Mouse (Mus musculus) cerebellum, adult (tissue): ENCODE data around the gene Arhgef12.

Source experiments
- ATAC-seq: cut with Nextera tagmentation; 2 replicates; pipeline ENCODE4 v1.9.2; 2017; ENCODE audit warnings: mild to moderate bottlenecking, moderate library complexity, mixed read lengths; ENCODE audit not compliant: insufficient number of reproducible peaks, low FRiP score, low TSS enrichment

Arhgef12 gene

GRCm38 (mm10) chr9:42943781-42944535 lies 163.1 kb downstream of the Arhgef12 start, which contains the start of gene Grik4:
Gene Grik4, minus strand, starts transcription at chr9:42944493.
- ATAC-seq, result peak; percentile 64; the same call in 1 of the 2 replicates

DNA sequence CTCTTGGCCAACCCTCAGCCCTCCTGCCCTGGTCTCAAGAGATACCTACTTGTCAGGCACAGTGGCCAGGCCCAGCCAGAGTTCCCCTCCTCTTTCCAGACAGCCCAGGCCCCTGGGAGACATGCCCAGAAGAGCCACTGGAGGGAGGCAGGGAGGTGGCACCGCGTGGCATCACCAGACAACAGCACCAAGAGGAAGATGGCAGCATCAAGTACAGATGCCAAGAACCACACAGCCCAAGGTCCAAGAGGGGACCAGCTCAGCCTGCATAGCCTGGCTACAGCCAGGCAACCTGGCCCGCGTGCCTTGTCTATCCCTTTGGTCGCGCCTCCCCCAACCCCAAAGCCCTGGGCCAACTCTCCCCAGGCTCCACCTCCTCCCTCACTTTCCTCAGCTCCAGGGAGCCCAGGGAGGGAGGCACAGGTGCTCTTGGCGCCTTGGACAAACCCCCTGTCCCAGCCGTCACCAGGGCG lies 163.9 kb downstream of the Arhgef12 start:
- peak; percentile 45; the same call in 1 of the 2 replicates for ATAC-seq

DNA sequence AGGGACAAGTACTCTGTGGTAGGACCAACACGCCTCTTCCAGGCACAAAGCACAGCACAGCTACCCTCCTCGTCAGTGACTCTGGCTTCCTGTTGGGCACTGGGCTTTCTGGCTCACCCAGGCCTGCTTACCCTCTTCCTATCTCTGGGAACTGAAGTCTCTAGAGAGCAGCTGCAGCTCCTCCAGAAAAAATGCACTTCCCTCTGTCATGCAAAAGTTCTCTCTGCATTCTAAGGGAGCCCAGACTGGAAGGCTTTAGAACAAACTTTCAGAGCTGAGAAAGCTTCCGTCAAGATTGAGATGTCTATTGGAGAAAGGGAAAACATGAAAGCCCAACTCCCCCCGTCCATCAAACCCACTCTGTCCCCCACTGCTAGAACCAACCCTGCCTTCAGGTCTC lies 164.9 kb downstream of the Arhgef12 start:
- no peak for ATAC-seq

GRCm38 (mm10) chr9:42932146-42932545 lies 174.9 kb downstream of the Arhgef12 start:
- ATAC-seq, result no peak

DNA sequence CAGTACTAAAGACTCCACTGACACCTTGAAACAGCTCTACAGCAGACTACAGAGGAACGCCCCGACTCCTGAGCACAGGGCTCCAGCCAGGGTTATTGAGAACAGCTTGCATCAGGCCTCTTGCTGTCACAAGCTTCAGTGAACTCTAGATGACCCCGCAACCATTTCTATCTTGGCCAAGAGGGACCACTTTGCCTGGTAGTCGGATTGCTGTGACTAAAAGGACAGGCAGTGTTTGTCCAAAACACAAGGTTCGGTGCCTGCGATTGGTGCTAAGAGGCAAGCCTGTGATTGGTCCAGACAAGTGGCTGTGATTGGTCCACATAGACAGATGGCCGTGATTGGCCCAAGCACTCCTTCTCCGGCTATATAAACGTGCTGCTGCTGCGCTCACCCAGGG lies 179.5 kb downstream of the Arhgef12 start:
- no peak for ATAC-seq

DNA sequence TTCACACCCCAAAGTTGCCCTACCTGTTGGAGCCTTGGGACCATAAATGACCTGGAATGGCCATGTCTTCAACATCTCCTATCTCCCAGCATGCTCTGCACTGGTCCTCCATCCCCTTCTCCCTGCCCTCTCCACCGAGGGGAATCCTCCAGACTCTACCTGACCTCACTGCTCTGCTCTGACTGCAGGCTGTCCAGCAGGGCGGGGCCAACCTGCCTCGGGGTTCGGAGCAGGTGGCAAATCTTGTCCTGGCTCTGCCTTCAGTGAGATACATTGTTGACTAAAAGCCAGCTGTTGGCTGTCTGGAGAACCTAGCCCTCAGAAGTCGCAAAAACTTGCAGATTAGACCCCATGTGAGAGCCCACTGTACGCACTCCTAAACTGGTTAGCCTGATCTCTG lies 180.5 kb downstream of the Arhgef12 start:
- no peak for ATAC-seq

DNA sequence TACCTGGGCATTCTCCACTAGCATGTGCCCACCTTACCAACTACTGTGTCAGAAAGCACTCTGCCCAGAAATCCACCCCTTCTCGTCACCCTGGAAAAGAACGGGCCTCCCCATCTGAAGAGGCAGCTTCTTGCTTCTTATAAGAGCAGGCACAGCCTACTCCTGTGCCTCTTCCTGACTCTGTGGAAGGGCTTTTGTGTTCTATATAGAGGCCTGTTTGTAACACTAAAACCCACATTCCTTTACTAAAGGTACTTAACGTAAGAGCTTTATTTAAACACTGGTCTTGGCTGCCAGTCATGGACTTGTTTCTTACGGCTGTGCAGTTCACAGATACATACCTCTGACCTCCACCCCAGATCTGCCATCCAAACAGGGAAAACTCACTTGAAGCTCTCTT lies 185.2 kb downstream of the Arhgef12 start:
- ATAC-seq, result no peak

DNA sequence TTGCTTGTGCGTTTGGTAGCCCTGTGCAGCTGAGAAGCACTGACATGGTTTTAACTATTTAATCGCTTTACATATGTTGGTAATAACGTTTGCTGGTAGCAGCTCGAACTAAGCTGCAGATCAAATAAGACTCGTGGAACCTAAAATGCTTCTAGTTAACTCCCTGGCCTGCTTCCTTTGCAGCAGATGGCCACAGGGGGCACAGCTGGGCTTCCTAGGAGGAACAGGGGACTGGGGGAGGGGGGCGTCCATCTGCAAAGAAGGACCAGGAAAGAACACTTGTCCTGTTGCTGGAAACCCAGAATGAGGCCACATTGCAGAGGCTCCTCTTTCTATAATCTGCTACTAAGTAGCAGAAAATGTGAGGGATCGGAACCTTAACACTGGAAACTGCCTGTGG lies 186.8 kb downstream of the Arhgef12 start:
- no peak for ATAC-seq

GRCm38 (mm10) chr9:42917911-42918310 lies 189.1 kb downstream of the Arhgef12 start:
- ATAC-seq, result no peak
